Mouse (Mus musculus): ENCODE measurements around the gene Tpx2. TPM values are rescaled to one million over a fixed set of nuclear protein-coding genes. Genes with fewer than 3 reads are reported as not detected.

The Tpx2 gene
- total and polyA plus RNA-seq, 3 experiments: 16.7 to 257 (median 142) TPM

GRCm38 (mm10) chr2:152896926-152897325 lies 49.2 kb downstream of the Tpx2 start:
- H3K36me3 ChIP-seq (replicated peaks): peaks cover 43% of the 10 kb centered on the region
- H3K4me3 ChIP-seq (ENCODE audit: low read depth, low read length): no peak overlapping the region
- H3K4me1 ChIP-seq (ENCODE audit: insufficient read depth, low read depth, low read length): peaks cover 6% of the 10 kb centered on the region
- H3K27me3 ChIP-seq (ENCODE audit: insufficient read depth, low read length): peaks cover 6% of the 10 kb centered on the region
- TF ChIP-seq GATA2 (IDR thresholded peaks at IDR 0.05; ENCODE audit: borderline replicate concordance, low read depth, low read length) (no peak), POLR2AphosphoS5 (IDR thresholded peaks at IDR 0.05; ENCODE audit: insufficient replicate concordance, low read depth, low read length) (no peak), TAL1 (conservative IDR thresholded peaks at IDR 0.05; ENCODE audit: low read depth, low read length) (no peak), GATA1 (IDR thresholded peaks at IDR 0.05; ENCODE audit: borderline replicate concordance, low read length) (no peak), CTCF (IDR thresholded peaks at IDR 0.05; ENCODE audit: low read depth, low read length) (no peak)
- no peak for ATAC-seq (ENCODE audit: extremely low read depth, insufficient number of reproducible peaks, low FRiP score, poor library complexity, severe bottlenecking)
- no peak for DNase-seq (ENCODE audit: low spot score)
- H3K9me3 ChIP-seq (replicated peaks): no peaks in the 10 kb centered on the region

DNA sequence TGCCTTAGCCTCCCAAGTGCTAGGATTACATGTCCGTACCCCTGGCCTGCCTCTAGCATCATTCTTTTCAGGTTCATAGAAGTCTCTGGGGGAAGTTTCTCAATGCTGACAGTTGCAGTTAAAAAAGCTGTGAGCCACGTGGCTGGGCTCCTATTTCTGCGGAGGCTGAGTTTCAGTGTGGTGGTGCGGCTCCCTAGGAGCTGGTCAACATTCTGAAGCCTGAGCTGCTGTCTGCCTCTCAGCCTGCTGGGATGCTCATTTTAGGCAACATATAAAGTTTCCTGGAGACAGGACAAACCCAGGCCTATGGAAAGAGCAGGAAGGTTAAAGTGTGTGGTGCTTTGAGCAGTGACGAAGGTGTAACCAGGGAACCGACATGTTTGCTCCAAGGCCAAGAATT lies 51.2 kb downstream of the Tpx2 start:
- Histone ChIP-seq H3K4me1 (ENCODE audit: insufficient read depth, low read depth, low read length) (peaks cover 6% of the 10 kb centered on the region), H3K27me3 (ENCODE audit: insufficient read depth, low read length) (peaks cover 15% of the 10 kb centered on the region), H3K36me3 (replicated peaks) (peaks cover 22% of the 10 kb centered on the region), H3K4me3 (ENCODE audit: low read depth, low read length) (no peak overlapping the region), H3K9me3 (replicated peaks) (no peaks in the 10 kb centered on the region)
- no peak for DNase-seq (ENCODE audit: low spot score)
- no peak for TF ChIP-seq TAL1 (conservative IDR thresholded peaks at IDR 0.05; ENCODE audit: low read depth, low read length)
- no peak for TF ChIP-seq GATA1 (IDR thresholded peaks at IDR 0.05; ENCODE audit: borderline replicate concordance, low read length)
- TF ChIP-seq POLR2AphosphoS5 (IDR thresholded peaks at IDR 0.05; ENCODE audit: insufficient replicate concordance, low read depth, low read length): no peak
- TF ChIP-seq CTCF (IDR thresholded peaks at IDR 0.05; ENCODE audit: low read depth, low read length): no peak
- no peak for TF ChIP-seq GATA2 (IDR thresholded peaks at IDR 0.05; ENCODE audit: borderline replicate concordance, low read depth, low read length)
- no peak for ATAC-seq (ENCODE audit: extremely low read depth, insufficient number of reproducible peaks, low FRiP score, poor library complexity, severe bottlenecking)

DNA sequence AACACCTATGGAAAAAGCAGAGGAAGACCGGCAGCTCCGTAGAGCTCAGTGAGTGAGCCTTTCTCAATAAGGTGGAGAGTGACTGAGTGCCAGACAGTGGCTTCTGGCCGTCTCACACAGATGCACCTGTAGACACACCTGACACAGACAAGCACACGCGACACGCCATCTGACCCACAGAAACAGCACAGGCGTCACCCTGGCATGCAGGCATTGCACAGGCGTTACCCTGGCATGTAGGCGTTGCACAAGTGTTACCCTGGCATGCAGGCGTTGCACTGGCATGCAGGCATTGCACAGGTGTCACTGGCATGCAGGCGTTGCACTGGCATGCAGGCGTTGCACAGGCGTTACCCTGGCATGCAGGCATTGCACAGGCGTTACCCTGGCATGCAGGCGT lies 53.5 kb downstream of the Tpx2 start:
- H3K27me3 ChIP-seq (ENCODE audit: insufficient read depth, low read length): peaks cover 23% of the 10 kb centered on the region
- no peak for DNase-seq (ENCODE audit: low spot score)
- H3K36me3 ChIP-seq (replicated peaks): no peaks in the 10 kb centered on the region
- H3K4me3 ChIP-seq (ENCODE audit: low read depth, low read length): no peak overlapping the region; the same call in 1 of the 2 replicates
- no peak for TF ChIP-seq TAL1 (conservative IDR thresholded peaks at IDR 0.05; ENCODE audit: low read depth, low read length)
- no peak for TF ChIP-seq CTCF (IDR thresholded peaks at IDR 0.05; ENCODE audit: low read depth, low read length)
- no peak for TF ChIP-seq POLR2AphosphoS5 (IDR thresholded peaks at IDR 0.05; ENCODE audit: insufficient replicate concordance, low read depth, low read length)
- no peak for TF ChIP-seq GATA1 (IDR thresholded peaks at IDR 0.05; ENCODE audit: borderline replicate concordance, low read length)
- TF ChIP-seq GATA2 (IDR thresholded peaks at IDR 0.05; ENCODE audit: borderline replicate concordance, low read depth, low read length): no peak
- peaks cover 6% of the 10 kb centered on the region for H3K4me1 ChIP-seq (ENCODE audit: insufficient read depth, low read depth, low read length)
- H3K9me3 ChIP-seq (replicated peaks): no peaks in the 10 kb centered on the region
- ATAC-seq (ENCODE audit: extremely low read depth, insufficient number of reproducible peaks, low FRiP score, poor library complexity, severe bottlenecking): no peak

DNA sequence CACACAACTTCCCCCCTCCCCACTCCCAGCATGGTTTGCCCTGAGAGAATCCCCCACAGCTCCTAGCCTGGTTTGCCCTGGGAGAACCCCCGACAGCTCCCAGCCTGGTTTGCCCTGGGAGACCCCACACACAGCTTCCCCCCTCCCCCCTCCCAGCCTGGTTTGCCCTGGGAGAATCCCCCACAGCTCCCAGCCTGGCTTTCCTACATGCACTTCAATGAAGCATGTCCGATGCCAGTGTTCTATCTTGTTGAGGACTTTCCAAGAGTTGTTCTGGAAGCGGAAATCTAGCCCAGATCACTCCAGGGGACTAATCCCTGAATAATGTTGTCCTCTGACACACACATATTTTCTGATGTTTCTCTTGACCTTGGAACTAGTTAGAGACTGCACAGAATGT lies 54.9 kb downstream of the Tpx2 start:
- peaks cover 6% of the 10 kb centered on the region for H3K4me1 ChIP-seq (ENCODE audit: insufficient read depth, low read depth, low read length)
- no peak overlapping the region for H3K4me3 ChIP-seq (ENCODE audit: low read depth, low read length)
- H3K9me3 ChIP-seq (replicated peaks): no peaks in the 10 kb centered on the region
- DNase-seq (ENCODE audit: low spot score) (no peak), ATAC-seq (ENCODE audit: extremely low read depth, insufficient number of reproducible peaks, low FRiP score, poor library complexity, severe bottlenecking) (no peak)
- peaks cover 36% of the 10 kb centered on the region for H3K27me3 ChIP-seq (ENCODE audit: insufficient read depth, low read length)
- TF ChIP-seq CTCF (IDR thresholded peaks at IDR 0.05; ENCODE audit: low read depth, low read length) (no peak), POLR2AphosphoS5 (IDR thresholded peaks at IDR 0.05; ENCODE audit: insufficient replicate concordance, low read depth, low read length) (no peak), GATA2 (IDR thresholded peaks at IDR 0.05; ENCODE audit: borderline replicate concordance, low read depth, low read length) (no peak), GATA1 (IDR thresholded peaks at IDR 0.05; ENCODE audit: borderline replicate concordance, low read length) (no peak), TAL1 (conservative IDR thresholded peaks at IDR 0.05; ENCODE audit: low read depth, low read length) (no peak)
- H3K36me3 ChIP-seq (replicated peaks): no peaks in the 10 kb centered on the region

DNA sequence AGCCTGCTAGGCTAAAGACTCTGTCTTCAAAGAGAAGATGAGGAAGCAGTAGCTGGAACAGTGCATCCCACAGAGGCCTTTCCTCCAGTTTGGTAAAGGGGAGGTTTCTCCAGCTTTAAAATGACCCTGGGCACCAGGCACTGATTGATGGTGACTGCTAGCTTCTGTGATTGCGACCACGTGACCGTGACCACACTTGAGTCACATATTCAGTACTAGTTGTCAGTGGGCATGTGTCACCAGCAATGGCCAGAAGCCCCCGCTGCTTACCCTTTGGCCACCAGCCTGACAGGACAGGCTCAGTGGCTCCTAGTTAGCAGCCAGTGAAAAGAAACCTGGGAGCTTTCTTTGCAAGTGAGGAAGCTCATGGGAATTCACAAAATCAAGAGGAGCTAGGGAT lies 55.8 kb downstream of the Tpx2 start:
- Histone ChIP-seq H3K4me3 (ENCODE audit: low read depth, low read length) (no peak overlapping the region), H3K9me3 (replicated peaks) (no peaks in the 10 kb centered on the region), H3K4me1 (ENCODE audit: insufficient read depth, low read depth, low read length) (peaks cover 6% of the 10 kb centered on the region), H3K36me3 (replicated peaks) (no peaks in the 10 kb centered on the region), H3K27me3 (ENCODE audit: insufficient read depth, low read length) (peaks cover 44% of the 10 kb centered on the region)
- no peak for TF ChIP-seq GATA1 (IDR thresholded peaks at IDR 0.05; ENCODE audit: borderline replicate concordance, low read length)
- TF ChIP-seq GATA2 (IDR thresholded peaks at IDR 0.05; ENCODE audit: borderline replicate concordance, low read depth, low read length): no peak
- no peak for TF ChIP-seq CTCF (IDR thresholded peaks at IDR 0.05; ENCODE audit: low read depth, low read length)
- no peak for TF ChIP-seq POLR2AphosphoS5 (IDR thresholded peaks at IDR 0.05; ENCODE audit: insufficient replicate concordance, low read depth, low read length)
- TF ChIP-seq TAL1 (conservative IDR thresholded peaks at IDR 0.05; ENCODE audit: low read depth, low read length): no peak
- ATAC-seq (ENCODE audit: extremely low read depth, insufficient number of reproducible peaks, low FRiP score, poor library complexity, severe bottlenecking): no peak
- DNase-seq (ENCODE audit: low spot score): no peak

DNA sequence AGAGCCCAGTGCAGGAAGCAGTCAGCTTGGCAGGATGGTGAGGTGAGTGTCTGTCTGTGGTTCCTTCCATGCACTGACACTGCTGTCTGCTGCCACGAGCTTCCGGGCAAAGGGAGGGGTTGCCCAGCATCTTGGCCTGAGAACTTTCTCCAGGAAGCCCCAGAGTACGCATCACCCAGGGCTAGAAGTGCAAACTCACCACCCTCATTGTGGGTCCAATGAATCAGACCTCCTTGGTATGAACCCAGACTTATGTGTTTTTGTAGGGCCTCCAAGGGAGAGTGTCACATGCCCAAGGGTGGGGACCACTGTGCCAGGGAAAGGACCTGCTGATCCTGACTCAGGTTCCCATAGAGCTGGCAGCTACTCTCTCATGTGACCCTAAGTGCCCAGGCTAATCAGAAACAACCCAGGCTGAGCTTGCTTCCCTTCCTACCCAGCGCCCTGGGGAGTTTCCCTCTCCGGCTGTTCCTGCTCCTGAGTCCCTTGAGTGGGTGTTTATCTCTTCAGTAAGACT lies 56.4 kb downstream of the Tpx2 start:
- no peaks in the 10 kb centered on the region for H3K9me3 ChIP-seq (replicated peaks)
- no peaks in the 10 kb centered on the region for H3K36me3 ChIP-seq (replicated peaks)
- no peak for ATAC-seq (ENCODE audit: extremely low read depth, insufficient number of reproducible peaks, low FRiP score, poor library complexity, severe bottlenecking)
- peaks cover 47% of the 10 kb centered on the region for H3K27me3 ChIP-seq (ENCODE audit: insufficient read depth, low read length)
- no peak overlapping the region for H3K4me3 ChIP-seq (ENCODE audit: low read depth, low read length)
- peaks cover 6% of the 10 kb centered on the region for H3K4me1 ChIP-seq (ENCODE audit: insufficient read depth, low read depth, low read length)
- TF ChIP-seq TAL1 (conservative IDR thresholded peaks at IDR 0.05; ENCODE audit: low read depth, low read length) (no peak), CTCF (IDR thresholded peaks at IDR 0.05; ENCODE audit: low read depth, low read length) (no peak), POLR2AphosphoS5 (IDR thresholded peaks at IDR 0.05; ENCODE audit: insufficient replicate concordance, low read depth, low read length) (no peak), GATA2 (IDR thresholded peaks at IDR 0.05; ENCODE audit: borderline replicate concordance, low read depth, low read length) (no peak), GATA1 (IDR thresholded peaks at IDR 0.05; ENCODE audit: borderline replicate concordance, low read length) (no peak)
- DNase-seq (ENCODE audit: low spot score): no peak
